Mouse (Mus musculus) neural tube, embryonic 15.5 days (tissue): ENCODE results near the gene Rab6b. TPM values are rescaled to one million over a fixed set of nuclear protein-coding genes. Genes with fewer than 3 reads are reported as not detected.
"Not testable (repeated sequence)": the region's sequence is repeated elsewhere in the genome, so short reads cannot be mapped to it uniquely, and the experiment has no call there.

Experiments
- ATAC-seq: fragments of 200-750 bp; cut with Nextera tagmentation; 2 replicates; pipeline ENCODE4 v1.8.0; 2017; ENCODE audit warnings: mild to moderate bottlenecking, moderate TSS enrichment, moderate library complexity; ENCODE audit not compliant: low FRiP score
- H3K27ac ChIP-seq: fragments of 300-500 bp; sonication (generic); replicated peaks from 2 replicates; pipeline ENCODE4 v1.5.1; 2015; ENCODE audit warnings: mild to moderate bottlenecking, inconsistent platforms
- H3K27me3 ChIP-seq: fragments of 300-500 bp; sonication (generic); replicated peaks from 2 replicates; pipeline ENCODE4 v1.6.1; 2015; ENCODE audit warnings: inconsistent platforms
- H3K36me3 ChIP-seq: fragments of 300-500 bp; sonication (generic); 2 replicates; pipeline ENCODE4 v1.6.1; 2015; ENCODE audit warnings: inconsistent platforms
- H3K4me1 ChIP-seq: fragments of 300-500 bp; sonication (generic); 2 replicates; pipeline ENCODE4 v1.6.1; 2015; ENCODE audit warnings: inconsistent platforms
- H3K4me2 ChIP-seq: fragments of 300-500 bp; sonication (generic); 2 replicates; pipeline ENCODE4 v1.6.1; 2015; ENCODE audit warnings: inconsistent platforms, mild to moderate bottlenecking, moderate library complexity
- H3K4me3 ChIP-seq: fragments of 300-500 bp; sonication (generic); replicated peaks from 2 replicates; pipeline ENCODE4 v1.5.1; 2015; ENCODE audit warnings: mild to moderate bottlenecking, inconsistent platforms
- H3K9ac ChIP-seq: fragments of 300-500 bp; sonication (generic); replicated peaks from 2 replicates; pipeline ENCODE4 v1.6.1; 2015; ENCODE audit warnings: mild to moderate bottlenecking, inconsistent platforms
- H3K9me3 ChIP-seq: fragments of 300-500 bp; sonication (generic); replicated peaks from 2 replicates; pipeline ENCODE4 v1.6.1; 2016; ENCODE audit warnings: inconsistent platforms
- WGBS: fragments of 180-500 bp; shearing (Covaris S2); methylation state at CpG from one replicate; pipeline ENCODE4 v1.1.7; 2015; ENCODE audit warnings: mixed read lengths; 5-methylcytosine and 5-hydroxymethylcytosine counted together
- polyA plus RNA-seq: library from polyadenylated mRNA; unstranded; fragments of >200 nt; fragmentation: Nextera tagmentation; extraction: Ambion mirVana; gene quantifications from 2 replicates; pipeline ENCODE4 v1.2.1, GENCODE M21; 2015

The Rab6b gene
- polyA plus RNA-seq, 1 experiment from 2014 or later = 117 TPM

DNA sequence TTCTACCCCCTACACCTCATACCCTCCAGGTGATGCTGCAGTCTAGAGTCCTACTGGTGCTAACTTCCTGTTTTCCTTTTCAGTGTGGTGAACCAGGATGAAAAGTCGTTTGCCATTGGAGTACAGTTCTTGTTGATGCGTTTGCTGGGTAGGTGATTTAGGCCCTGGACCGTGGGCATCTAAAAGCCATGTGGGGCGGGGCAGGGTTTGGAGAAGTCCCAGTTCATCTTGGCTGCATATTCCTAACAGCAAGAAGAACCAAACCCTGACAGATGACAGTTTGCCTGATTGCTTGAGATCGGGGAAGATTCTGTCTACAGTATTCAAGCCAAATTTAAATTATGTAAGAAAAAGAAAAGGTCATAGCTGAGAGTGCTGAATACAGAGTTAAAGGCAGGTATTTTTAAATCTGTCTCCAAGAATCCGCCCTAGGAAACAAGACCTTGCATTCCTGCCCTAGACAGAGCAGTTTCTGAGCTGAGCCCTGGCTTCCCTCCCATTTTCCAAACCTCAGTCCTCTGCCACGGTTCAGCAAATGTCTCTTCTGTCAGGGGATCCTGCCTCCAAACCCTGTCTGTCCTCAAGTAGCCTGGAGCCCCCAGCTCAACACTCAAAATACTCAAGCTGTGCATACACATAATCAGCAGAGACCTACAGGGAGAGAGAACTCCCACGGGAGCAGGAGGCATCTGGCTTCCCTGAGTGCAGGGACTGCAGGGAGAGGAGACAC is 29.2 kb upstream of the Rab6b start:
- H3K36me3 ChIP-seq = no peaks in the 10 kb centered on the region
- no peak overlapping the region for H3K4me3 ChIP-seq
- no peak for ATAC-seq
- no peaks in the 10 kb centered on the region for H3K9me3 ChIP-seq
- 75% methylated on average over 8 of the region's 8 CpGs for WGBS
- no peak overlapping the region for H3K27ac ChIP-seq
- H3K4me2 ChIP-seq = no peak overlapping the region
- no peaks in the 10 kb centered on the region for H3K27me3 ChIP-seq
- H3K9ac ChIP-seq = no peak overlapping the region
- 0 out of 2 replicates have a peak, but pooled peaks cover 6% of the 10 kb centered on the region for H3K4me1 ChIP-seq

GRCm38 (mm10) chr9:103083405-103083804 is 28.2 kb upstream of the Rab6b start:
- H3K4me3 ChIP-seq = no peak overlapping the region
- no peaks in the 10 kb centered on the region for H3K36me3 ChIP-seq
- 0 out of 2 replicates have a peak, but pooled peaks cover 6% of the 10 kb centered on the region for H3K4me1 ChIP-seq
- 51% methylated on average over 3 of the region's 3 CpGs for WGBS
- no peaks in the 10 kb centered on the region for H3K27me3 ChIP-seq
- no peak overlapping the region for H3K9ac ChIP-seq
- ATAC-seq = no peak
- no peak overlapping the region for H3K27ac ChIP-seq
- H3K4me2 ChIP-seq = no peak overlapping the region
- no peaks in the 10 kb centered on the region for H3K9me3 ChIP-seq

GRCm38 (mm10) chr9:103086736-103087135 is 24.9 kb upstream of the Rab6b start:
- Histone ChIP-seq H3K36me3 (no peaks in the 10 kb centered on the region), H3K9ac (no peak overlapping the region), H3K4me3 (no peak overlapping the region), H3K9me3 (no peaks in the 10 kb centered on the region), H3K27ac (no peak overlapping the region), H3K4me1 (0 out of 2 replicates have a peak, but pooled peaks cover 6% of the 10 kb centered on the region), H3K27me3 (peaks cover 3% of the 10 kb centered on the region; the same call in 1 of the 2 replicates), H3K4me2 (no peak overlapping the region)
- WGBS = 81% methylated on average over 6 of the region's 6 CpGs
- ATAC-seq = no peak

GRCm38 (mm10) chr9:103087301-103087700 is 24.3 kb upstream of the Rab6b start:
- Histone ChIP-seq H3K27ac (no peak overlapping the region), H3K4me3 (no peak overlapping the region), H3K27me3 (peaks cover 3% of the 10 kb centered on the region; the same call in 1 of the 2 replicates), H3K36me3 (no peaks in the 10 kb centered on the region), H3K4me1 (peaks cover 10% of the 10 kb centered on the region), H3K9ac (no peak overlapping the region), H3K4me2 (no peak overlapping the region), H3K9me3 (no peaks in the 10 kb centered on the region)
- no peak for ATAC-seq
- WGBS = 58% methylated on average over 8 of the region's 8 CpGs

DNA sequence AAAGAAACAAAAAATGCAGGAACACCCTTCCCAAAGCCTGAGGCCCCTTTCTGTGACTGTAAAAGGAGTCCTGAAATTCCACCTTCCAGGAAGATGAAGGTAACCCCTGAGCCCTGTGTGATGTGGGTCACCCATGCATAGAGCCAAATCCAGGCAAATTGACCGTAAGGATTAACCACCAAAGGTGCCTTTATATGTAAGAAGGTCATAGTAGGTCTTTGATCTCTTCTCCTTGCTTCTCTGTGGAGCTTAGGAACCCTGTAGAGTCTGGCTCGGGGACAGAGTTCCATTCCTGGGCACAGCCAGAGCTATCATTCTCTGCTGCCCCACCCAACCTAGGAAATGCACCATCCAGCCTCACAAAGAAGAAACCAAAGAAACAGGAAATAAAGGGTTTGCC is 22.9 kb upstream of the Rab6b start:
- no peaks in the 10 kb centered on the region for H3K9me3 ChIP-seq
- no peak overlapping the region for H3K4me3 ChIP-seq
- no peak overlapping the region for H3K9ac ChIP-seq
- H3K36me3 ChIP-seq = no peaks in the 10 kb centered on the region
- ATAC-seq = no peak
- peaks cover 10% of the 10 kb centered on the region for H3K4me1 ChIP-seq
- no peak overlapping the region for H3K4me2 ChIP-seq
- peaks cover 3% of the 10 kb centered on the region; the same call in 1 of the 2 replicates for H3K27me3 ChIP-seq
- WGBS = 64% methylated on average over 2 of the region's 2 CpGs
- no peak overlapping the region for H3K27ac ChIP-seq

GRCm38 (mm10) chr9:103090116-103090875 is 21.3 kb upstream of the Rab6b start:
- no peak overlapping the region for H3K4me2 ChIP-seq
- WGBS = 72% methylated on average over 9 of the region's 9 CpGs
- H3K9me3 ChIP-seq = no peaks in the 10 kb centered on the region
- no peak overlapping the region for H3K4me3 ChIP-seq
- no peak for ATAC-seq
- no peak overlapping the region for H3K9ac ChIP-seq
- no peaks in the 10 kb centered on the region for H3K36me3 ChIP-seq
- H3K27me3 ChIP-seq = peaks cover 3% of the 10 kb centered on the region; the same call in 1 of the 2 replicates
- peaks cover 9% of the 10 kb centered on the region for H3K4me1 ChIP-seq
- H3K27ac ChIP-seq = no peak overlapping the region

- Histone ChIP-seq H3K27ac (no peak overlapping the region), H3K36me3 (no peaks in the 10 kb centered on the region), H3K4me2 (no peak overlapping the region), H3K4me3 (no peak overlapping the region), H3K9me3 (no peaks in the 10 kb centered on the region), H3K27me3 (peaks cover 3% of the 10 kb centered on the region; the same call in 1 of the 2 replicates), H3K9ac (no peak overlapping the region), H3K4me1 (peaks cover 9% of the 10 kb centered on the region)
- no peak for ATAC-seq
- 79% methylated on average over 16 of the region's 16 CpGs for WGBS
Observed at GRCm38 (mm10) chr9:103091039-103091883, 20.3 kb upstream of the Rab6b start.

GRCm38 (mm10) chr9:103092248-103092647 is 19.3 kb upstream of the Rab6b start:
- Histone ChIP-seq H3K9ac (peak overlapping the region; percentile 57), H3K4me2 (peak overlapping the region; percentile 79), H3K4me3 (peak overlapping the region; percentile 46), H3K9me3 (no peaks in the 10 kb centered on the region), H3K36me3 (no peaks in the 10 kb centered on the region), H3K27ac (0 out of 2 replicates have a peak overlapping the region, but pooled peaks have one; percentile 35), H3K27me3 (peaks cover 3% of the 10 kb centered on the region; the same call in 1 of the 2 replicates), H3K4me1 (peaks cover 9% of the 10 kb centered on the region)
- ATAC-seq = peak; percentile 92
- WGBS = 0% methylated on average over 19 of the region's 19 CpGs

GRCm38 (mm10) chr9:103093681-103094080 is 17.9 kb upstream of the Rab6b start:
- Histone ChIP-seq H3K4me2 (no peak overlapping the region), H3K9me3 (no peaks in the 10 kb centered on the region), H3K9ac (no peak overlapping the region), H3K4me1 (peaks cover 9% of the 10 kb centered on the region), H3K36me3 (no peaks in the 10 kb centered on the region), H3K27ac (no peak overlapping the region), H3K27me3 (peaks cover 3% of the 10 kb centered on the region; the same call in 1 of the 2 replicates), H3K4me3 (no peak overlapping the region)
- no peak for ATAC-seq
- 85% methylated on average over 3 of the region's 3 CpGs for WGBS

DNA sequence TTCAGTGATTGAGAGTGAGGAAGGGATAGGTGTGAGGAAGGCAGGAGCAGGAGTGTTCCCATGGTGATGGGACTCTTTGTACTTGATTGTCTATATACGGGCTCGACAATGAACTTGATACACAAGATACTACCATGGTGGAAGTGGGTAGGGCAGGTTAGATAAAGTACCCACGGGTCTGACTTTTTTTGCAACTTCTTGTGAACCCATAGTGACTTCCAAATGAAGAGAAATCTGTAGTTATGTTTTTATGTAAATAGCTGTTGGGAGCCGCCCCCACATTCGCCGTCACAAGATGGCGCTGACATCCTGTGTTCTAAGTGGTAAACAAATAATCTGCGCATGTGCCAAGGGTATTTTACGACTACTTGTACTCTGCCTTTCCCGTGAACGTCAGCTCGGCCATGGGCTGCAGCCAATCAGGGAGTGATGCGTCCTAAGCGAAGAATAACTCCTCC is 3.2 kb upstream of the Rab6b start:
- not testable (repeated sequence) for H3K9me3 ChIP-seq, H3K9ac ChIP-seq, H3K27me3 ChIP-seq, H3K36me3 ChIP-seq, ATAC-seq
- 7% methylated on average over 8 of the region's 14 CpGs for WGBS
- Histone ChIP-seq H3K4me3 (peak overlapping the region; percentile 44), H3K4me2 (peak overlapping the region; percentile 64), H3K27ac (0 out of 2 replicates have a peak overlapping the region, but pooled peaks have one; percentile 42), H3K4me1 (peaks cover 28% of the 10 kb centered on the region)
